Mouse (Mus musculus) kidney, embryonic 14.5 days (tissue): ENCODE results near the gene 2310033P09Rik. TPM values are rescaled to one million over a fixed set of nuclear protein-coding genes. Genes with fewer than 3 reads are reported as not detected.
A peak's percentile ranks its signal among the peaks of the same experiment; 100 is the strongest.

Source experiments
- ATAC-seq: fragments of 200-750 bp; cut with Nextera tagmentation; 2 replicates; pipeline ENCODE4 v1.8.0; 2017; ENCODE audit warnings: moderate number of reproducible peaks, mild to moderate bottlenecking, moderate TSS enrichment, moderate library complexity; ENCODE audit not compliant: low FRiP score, low TSS enrichment
- H3K27ac ChIP-seq: fragments of 300-500 bp; sonication (generic); 2 replicates; pipeline ENCODE4 v1.5.1; 2014; ENCODE audit warnings: low read depth, mild to moderate bottlenecking, low read length, moderate library complexity, mixed read lengths
- H3K27me3 ChIP-seq: fragments of 300-500 bp; sonication (generic); 2 replicates; pipeline ENCODE4 v1.6.1; 2014; ENCODE audit warnings: mild to moderate bottlenecking, low read length; ENCODE audit not compliant: control insufficient read depth, insufficient read depth
- H3K36me3 ChIP-seq: fragments of 300-500 bp; sonication (generic); 2 replicates; pipeline ENCODE4 v1.6.1; 2014; ENCODE audit warnings: low read length, mixed read lengths; ENCODE audit not compliant: control insufficient read depth, insufficient read depth
- H3K4me1 ChIP-seq: fragments of 300-500 bp; sonication (generic); 2 replicates; pipeline ENCODE4 v1.6.1; 2014; ENCODE audit warnings: low read length, mixed read lengths; ENCODE audit not compliant: control insufficient read depth, insufficient read depth
- H3K4me2 ChIP-seq: fragments of 300-500 bp; sonication (generic); replicated peaks from 2 replicates; pipeline ENCODE4 v1.6.1; 2014; ENCODE audit warnings: low read depth, mild to moderate bottlenecking, low read length
- H3K4me3 ChIP-seq: fragments of 300-500 bp; sonication (generic); 2 replicates; pipeline ENCODE4 v1.5.1; 2014; ENCODE audit warnings: mild to moderate bottlenecking, low read length
- H3K9ac ChIP-seq: fragments of 300-500 bp; sonication (generic); 2 replicates; pipeline ENCODE4 v1.6.1; 2014; ENCODE audit warnings: low read depth, mild to moderate bottlenecking, low read length, moderate library complexity
- H3K9me3 ChIP-seq: fragments of 300-500 bp; sonication (generic); 2 replicates; pipeline ENCODE4 v1.6.1; 2016; ENCODE audit warnings: low read length; ENCODE audit not compliant: control insufficient read depth
- WGBS: fragments of 180-500 bp; shearing (Covaris S2); extraction: QIAGEN DNeasy Blood & Tissue Kit; methylation state at CpG from one replicate; pipeline ENCODE4 v1.1.7; 2014; 5-methylcytosine and 5-hydroxymethylcytosine counted together
- polyA plus RNA-seq: library from polyadenylated mRNA; unstranded; fragments of >200 nt; fragmentation: Nextera tagmentation; extraction: Ambion mirVana; gene quantifications from 2 replicates; pipeline ENCODE4 v1.2.1, GENCODE M21; 2014

Gene 2310033P09Rik
- polyA plus RNA-seq = 36.9 and 41.8 TPM in 2 replicates

GRCm38 (mm10) chr11:59208153-59208831 lies at the start of gene 2310033P09Rik:
TSS of gene 2310033P09Rik (plus strand) at chr11:59208321.
- WGBS = under 1% methylated on average over 65 of the region's 67 CpGs
- Histone ChIP-seq H3K4me1 (peaks cover 9% of the 10 kb centered on the region), H3K27me3 (no peaks in the 10 kb centered on the region), H3K36me3 (peaks cover 44% of the 10 kb centered on the region), H3K4me3 (peak within 1 kb of the TSS; percentile 87), H3K9ac (peak within 1 kb of the TSS; percentile 84), H3K27ac (peak within 1 kb of the TSS; percentile 95), H3K4me2 (peak within 1 kb of the TSS; percentile 85), H3K9me3 (no peaks in the 10 kb centered on the region)
- ATAC-seq = peak; percentile 85

- peaks cover 7% of the 10 kb centered on the region for H3K4me1 ChIP-seq
- WGBS = 94% methylated on average over 13 of the region's 13 CpGs
- no peak for ATAC-seq
Measured at GRCm38 (mm10) chr11:59159099-59159498, 49.0 kb upstream of the 2310033P09Rik start.

GRCm38 (mm10) chr11:59159558-59159957 lies 48.6 kb upstream of the 2310033P09Rik start:
- Histone ChIP-seq H3K4me1 (peaks cover 7% of the 10 kb centered on the region), H3K36me3 (0 out of 2 replicates have a peak, but pooled peaks cover 11% of the 10 kb centered on the region), H3K4me2 (no peak overlapping the region), H3K9me3 (no peaks in the 10 kb centered on the region), H3K4me3 (no peak overlapping the region), H3K27me3 (no peaks in the 10 kb centered on the region), H3K27ac (no peak overlapping the region), H3K9ac (no peak overlapping the region)
- WGBS = 92% methylated on average over 4 of the region's 4 CpGs
- ATAC-seq = no peak

More at GRCm38 (mm10) chr11:59159099-59159498, 49.0 kb upstream of the 2310033P09Rik start:
- Histone ChIP-seq H3K4me3 (no peak overlapping the region), H3K4me2 (no peak overlapping the region), H3K9ac (no peak overlapping the region), H3K36me3 (0 out of 2 replicates have a peak, but pooled peaks cover 11% of the 10 kb centered on the region), H3K27ac (no peak overlapping the region), H3K9me3 (no peaks in the 10 kb centered on the region), H3K27me3 (no peaks in the 10 kb centered on the region)

GRCm38 (mm10) chr11:59161398-59161797 lies 46.7 kb upstream of the 2310033P09Rik start:
- Histone ChIP-seq H3K4me2 (no peak overlapping the region), H3K27ac (no peak overlapping the region), H3K27me3 (no peaks in the 10 kb centered on the region), H3K4me3 (no peak overlapping the region), H3K9ac (no peak overlapping the region), H3K36me3 (0 out of 2 replicates have a peak, but pooled peaks cover 6% of the 10 kb centered on the region), H3K4me1 (peaks cover 7% of the 10 kb centered on the region), H3K9me3 (no peaks in the 10 kb centered on the region)
- ATAC-seq = no peak
- 77% methylated on average over 5 of the region's 5 CpGs for WGBS

- Histone ChIP-seq H3K27ac (peak overlapping the region; percentile 98; the same call in 1 of the 2 replicates), H3K9me3 (no peaks in the 10 kb centered on the region)
- no peak for ATAC-seq
Measured at GRCm38 (mm10) chr11:59162443-59163254, 45.5 kb upstream of the 2310033P09Rik start.

GRCm38 (mm10) chr11:59163255-59164236 lies 44.6 kb upstream of the 2310033P09Rik start, which contains the start of gene Iba57:
TSS of gene Iba57 (minus strand) at chr11:59163739.
- no peaks in the 10 kb centered on the region for H3K36me3 ChIP-seq
- peak within 1 kb of the TSS; percentile 95 for H3K9ac ChIP-seq
- no peaks in the 10 kb centered on the region for H3K9me3 ChIP-seq
- no peaks in the 10 kb centered on the region for H3K27me3 ChIP-seq
- peak within 1 kb of the TSS; percentile 98 for H3K27ac ChIP-seq
- peak; percentile 99 for ATAC-seq
- peaks cover 7% of the 10 kb centered on the region for H3K4me1 ChIP-seq
- peak within 1 kb of the TSS; percentile 78 for H3K4me3 ChIP-seq
- peak within 1 kb of the TSS; percentile 74 for H3K4me2 ChIP-seq
- WGBS = 4% methylated on average over 55 of the region's 68 CpGs

More at GRCm38 (mm10) chr11:59162443-59163254, 45.5 kb upstream of the 2310033P09Rik start:
- peak overlapping the region; percentile 52; the same call in 1 of the 2 replicates for H3K9ac ChIP-seq
- H3K27me3 ChIP-seq = no peaks in the 10 kb centered on the region
- 0 out of 2 replicates have a peak, but pooled peaks cover 6% of the 10 kb centered on the region for H3K36me3 ChIP-seq
- 63% methylated on average over 9 of the region's 9 CpGs for WGBS
- H3K4me1 ChIP-seq = peaks cover 7% of the 10 kb centered on the region
- H3K4me3 ChIP-seq = peak overlapping the region; percentile 78
- peak overlapping the region; percentile 74 for H3K4me2 ChIP-seq

- 86% methylated on average over 9 of the region's 9 CpGs for WGBS
- no peak overlapping the region for H3K27ac ChIP-seq
Measured at GRCm38 (mm10) chr11:59164384-59164783, 43.7 kb upstream of the 2310033P09Rik start.

GRCm38 (mm10) chr11:59165616-59166241 lies 42.4 kb upstream of the 2310033P09Rik start:
- ATAC-seq = no peak
- Histone ChIP-seq H3K27me3 (no peaks in the 10 kb centered on the region), H3K9ac (no peak overlapping the region), H3K27ac (peak overlapping the region; percentile 67; the same call in 1 of the 2 replicates), H3K4me2 (no peak overlapping the region), H3K9me3 (no peaks in the 10 kb centered on the region), H3K36me3 (no peaks in the 10 kb centered on the region), H3K4me3 (no peak overlapping the region), H3K4me1 (peaks cover 7% of the 10 kb centered on the region)
- 58% methylated on average over 2 of the region's 2 CpGs for whole genome bisulfite sequencing

More at GRCm38 (mm10) chr11:59164384-59164783, 43.7 kb upstream of the 2310033P09Rik start:
- Histone ChIP-seq H3K4me1 (peaks cover 7% of the 10 kb centered on the region), H3K4me2 (peak overlapping the region; percentile 74), H3K27me3 (no peaks in the 10 kb centered on the region), H3K9ac (no peak overlapping the region), H3K4me3 (no peak overlapping the region), H3K9me3 (no peaks in the 10 kb centered on the region), H3K36me3 (no peaks in the 10 kb centered on the region)
- ATAC-seq = no peak
